ENCODE assay signal across 16 mouse cellular contexts in the genomic region with DNA sequence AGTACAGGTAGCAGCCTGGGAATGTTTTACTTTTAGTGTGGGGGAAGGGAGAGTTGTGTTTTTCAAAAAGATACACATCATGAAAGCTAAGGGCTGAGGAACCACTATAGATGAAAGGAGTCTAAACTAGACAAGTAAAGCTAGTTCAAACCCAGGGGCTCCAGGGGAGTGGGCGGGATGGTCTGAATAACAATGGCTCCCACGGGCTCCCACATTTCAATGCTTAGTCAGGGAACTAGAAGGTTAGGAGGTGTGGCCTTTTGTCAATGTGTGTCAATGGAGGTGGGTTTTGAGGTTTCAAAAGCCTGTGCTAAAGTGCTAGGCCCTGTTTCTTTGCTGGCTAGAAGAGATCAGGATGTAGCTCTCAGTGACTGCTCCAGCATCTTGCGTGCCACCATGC.
"Had no signal": no experiment of that assay in that cellular context is flagged by ENCODE, and none has a peak within 500 bp of the region (broad histone marks: within the 10 kb centered on the region; RNA-seq: fewer than 3 reads in every experiment).

No protein-coding gene starts in this region.

- H3K4me3 ChIP-seq: lung, embryonic 15.5 days; megakaryocyte, embryonic 14.5 days; midbrain, embryonic 13.5 days; midbrain, embryonic 15.5 days; neural tube, embryonic 12.5 days; stomach, embryonic 15.5 days had no signal

- H3K9ac ChIP-seq: lung, embryonic 15.5 days; midbrain, embryonic 13.5 days; midbrain, embryonic 15.5 days; neural tube, embryonic 12.5 days; stomach, embryonic 15.5 days had no signal

- H3K9me3 ChIP-seq: lung, embryonic 15.5 days; megakaryocyte, embryonic 14.5 days; midbrain, embryonic 13.5 days; midbrain, embryonic 15.5 days; neural tube, embryonic 12.5 days; stomach, embryonic 15.5 days had no signal

- H3K4me1 ChIP-seq: lung, embryonic 15.5 days; megakaryocyte, embryonic 14.5 days; midbrain, embryonic 15.5 days; neural tube, embryonic 12.5 days; stomach, embryonic 15.5 days had no signal

- H3K27ac ChIP-seq: lung, embryonic 15.5 days; macrophage; neural tube, embryonic 12.5 days; stomach, embryonic 15.5 days; stomach, postnatal 0 days had no signal

- ATAC-seq: lung, postnatal 0 days; midbrain, embryonic 13.5 days; midbrain, embryonic 15.5 days had no signal

- DNase-seq: lung, adult 2 months; lung, postnatal 14 days; lung, postnatal 36 days; right cerebral cortex, postnatal 14 days; thymus, adult 2 months; thymus, postnatal 25 days; thymus, postnatal 4 days had no signal

- H3K27me3 ChIP-seq: lung, embryonic 15.5 days; megakaryocyte, embryonic 14.5 days; midbrain, embryonic 13.5 days; midbrain, embryonic 15.5 days; neural tube, embryonic 12.5 days; stomach, embryonic 15.5 days had no signal
